Mouse (Mus musculus) myocyte (in vitro differentiated cells): Measurements from ENCODE around the gene Colgalt2.

ENCODE experiments used
- CEBPB ChIP-seq: IDR thresholded peaks from 2 replicates; pipeline ENCODE4 v1.6.1; 2011; ENCODE audit warnings: mild to moderate bottlenecking, moderate library complexity; ENCODE audit not compliant: poor library complexity, insufficient read depth, severe bottlenecking
- E2F4 ChIP-seq: IDR thresholded peaks from one replicate; pipeline ENCODE4 v1.6.1; 2011; ENCODE audit warnings: mild to moderate bottlenecking, control low read depth, moderate library complexity; ENCODE audit not compliant: insufficient read depth
- MAX ChIP-seq: IDR thresholded peaks from one replicate; pipeline ENCODE4 v1.6.1; 2011; ENCODE audit warnings: low read depth, mild to moderate bottlenecking, control low read depth
- MYOD1 ChIP-seq, 3 experiments: IDR thresholded peaks; one replicate each; pipeline ENCODE4 v1.6.1; 2011; ENCODE audit warnings: control low read depth in 2 of 3, low read depth in 2 of 3, mild to moderate bottlenecking in 2 of 3, moderate library complexity in 1 of 3; ENCODE audit not compliant: insufficient read length in 2 of 3, control insufficient read depth in 1 of 3
- MYOG ChIP-seq, 3 experiments: IDR thresholded peaks; one replicate each; pipeline ENCODE4 v1.6.1; 2011; ENCODE audit warnings: control low read depth in 2 of 3, low read depth in 2 of 3, mild to moderate bottlenecking in 2 of 3; ENCODE audit not compliant: insufficient read length in 2 of 3, control insufficient read depth in 1 of 3, insufficient read depth in 1 of 3
- POLR2A ChIP-seq: IDR thresholded peaks from one replicate; pipeline ENCODE4 v1.6.1; 2011; ENCODE audit warnings: low read depth, mild to moderate bottlenecking, control low read depth, moderate library complexity; ENCODE audit not compliant: insufficient read length
- POLR2AphosphoS2 ChIP-seq: IDR thresholded peaks from one replicate; pipeline ENCODE4 v1.6.1; 2011; ENCODE audit warnings: low read depth, control low read depth; ENCODE audit not compliant: insufficient read length
- REST ChIP-seq: IDR thresholded peaks from one replicate; pipeline ENCODE4 v1.6.1; 2011; ENCODE audit warnings: mild to moderate bottlenecking, control low read depth, moderate library complexity; ENCODE audit not compliant: insufficient read depth, insufficient read length
- SRF ChIP-seq: IDR thresholded peaks from one replicate; pipeline ENCODE4 v1.6.1; 2011; ENCODE audit warnings: low read depth; ENCODE audit not compliant: control insufficient read depth, insufficient read length
- TCF12 ChIP-seq: IDR thresholded peaks from one replicate; pipeline ENCODE4 v1.6.1; 2011; ENCODE audit warnings: mild to moderate bottlenecking, control low read depth; ENCODE audit not compliant: poor library complexity, insufficient read depth, severe bottlenecking
- TCF3 ChIP-seq: IDR thresholded peaks from one replicate; pipeline ENCODE4 v1.6.1; 2011; ENCODE audit warnings: low read depth, control low read depth; ENCODE audit not compliant: insufficient read length
- USF1 ChIP-seq: IDR thresholded peaks from one replicate; pipeline ENCODE4 v1.6.1; 2011; ENCODE audit warnings: low read depth, mild to moderate bottlenecking, control low read depth, moderate library complexity

DNA sequence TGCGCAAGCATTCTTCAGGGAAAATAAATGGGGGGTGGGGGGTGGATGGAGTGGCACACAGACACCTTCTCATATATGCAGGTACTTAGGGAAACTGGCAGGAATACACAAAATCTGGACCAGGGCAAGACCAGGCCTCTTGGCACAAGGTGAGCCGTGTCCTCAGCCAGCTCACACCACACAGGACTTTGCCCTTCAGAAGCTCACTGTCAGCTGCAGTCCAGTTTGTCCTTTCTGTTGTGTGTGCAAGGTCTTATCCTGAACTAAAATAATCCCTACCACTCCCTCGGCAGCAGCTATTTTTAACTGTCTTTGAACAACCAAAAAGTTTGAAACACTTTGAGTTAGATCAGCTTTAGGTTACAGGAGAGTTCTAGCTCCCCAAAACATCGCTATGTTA, 139.2 kb downstream of the Colgalt2 start:
- TF ChIP-seq POLR2A (no peak), TCF12 (no peak), TCF3 (no peak), MAX (no peak), POLR2AphosphoS2 (no peak), MYOD1 (IDR thresholded peaks at IDR 0.05; ENCODE audit: control insufficient read depth in 1 of 3, insufficient read length in 2 of 3, low read depth in 2 of 3) (no peak), E2F4 (no peak), MYOG (IDR thresholded peaks at IDR 0.05; ENCODE audit: control insufficient read depth in 1 of 3, insufficient read depth in 1 of 3, insufficient read length in 2 of 3, low read depth in 2 of 3) (no peak), CEBPB (no peak), SRF (no peak), REST (no peak), USF1 (no peak)
